ENCODE assay signal across 10 mouse cellular contexts in the genomic region with DNA sequence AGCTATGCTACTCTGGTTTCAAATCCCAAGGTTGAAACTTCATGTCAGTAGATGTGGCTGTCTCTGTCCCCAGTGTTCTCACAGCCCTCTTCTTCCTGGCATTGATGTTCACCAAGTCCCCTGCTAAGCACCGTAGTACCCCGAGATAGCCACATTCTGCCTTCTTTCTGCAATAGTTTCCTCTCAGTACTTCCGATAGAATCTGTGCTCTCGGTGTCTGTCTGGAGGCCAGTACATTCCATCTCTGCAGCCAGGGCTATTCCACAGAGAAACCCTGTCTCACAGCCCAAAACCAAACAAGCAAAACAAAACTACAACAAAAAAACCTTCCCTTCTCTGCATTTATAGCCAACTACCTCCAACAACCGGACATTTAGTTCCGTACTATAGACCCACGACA. TPM values are rescaled to one million over a fixed set of nuclear protein-coding genes. Genes with fewer than 3 reads are reported as not detected.
A peak's percentile ranks its signal among the peaks of the same experiment; 100 is the strongest.
DNase-seq lines count a peak whose midpoint lies in the region; ATAC-seq lines count a peak whose summit lies in the region.
"Had no signal": no experiment of that assay in that cellular context is flagged by ENCODE, and none has a peak within 500 bp of the region (broad histone marks: within the 10 kb centered on the region; RNA-seq: fewer than 3 reads in every experiment).

No protein-coding gene starts in this region.

- no peak overlapping the region for H3K4me3 ChIP-seq in intestine, embryonic 14.5 days (ENCODE audit: low read depth, low read length)
- H3K4me3 ChIP-seq in midbrain, embryonic 14.5 days (replicated peaks; ENCODE audit: low read depth, low read length), result no peak overlapping the region

- H3K27me3 ChIP-seq in intestine, embryonic 14.5 days (replicated peaks; ENCODE audit: control insufficient read depth, insufficient read depth, low read length), result no peaks in the 10 kb centered on the region
- no peaks in the 10 kb centered on the region for H3K27me3 ChIP-seq in midbrain, embryonic 14.5 days (ENCODE audit: control insufficient read depth, insufficient read depth, low read length)

- 60% methylated on average over 7 of the region's 7 CpGs for WGBS in intestine, embryonic 14.5 days
- 60% methylated on average over 7 of the region's 7 CpGs for WGBS in midbrain, embryonic 14.5 days

- intact Hi-C loops in heart, postnatal 14 days (cut with DNase I), result no loop called here
- intact Hi-C loops in left cerebral cortex, postnatal 14 days (cut with DNase I), result no loop called here

- no peak overlapping the region for H3K27ac ChIP-seq in intestine, embryonic 14.5 days (ENCODE audit: low read depth)
- H3K27ac ChIP-seq in midbrain, embryonic 14.5 days (replicated peaks; ENCODE audit: low read depth, low read length), result no peak overlapping the region
- H3K27ac ChIP-seq: gastrocnemius, adult 2 months had no signal

- peak overlapping the region; percentile 77 for H3K4me2 ChIP-seq in intestine, embryonic 14.5 days (ENCODE audit: low read length)
- H3K4me2 ChIP-seq in midbrain, embryonic 14.5 days (ENCODE audit: low read length), result peak overlapping the region; percentile 65

- peaks cover 4% of the 10 kb centered on the region; the same call in 1 of the 2 replicates for H3K4me1 ChIP-seq in intestine, embryonic 14.5 days (replicated peaks; ENCODE audit: control insufficient read depth, insufficient read depth, low read length)
- H3K4me1 ChIP-seq in midbrain, embryonic 14.5 days (ENCODE audit: control insufficient read depth, insufficient read depth, low read length), result no peaks in the 10 kb centered on the region

- H3K9me3 ChIP-seq in intestine, embryonic 14.5 days (ENCODE audit: control insufficient read depth, low read length), result no peaks in the 10 kb centered on the region
- no peaks in the 10 kb centered on the region for H3K9me3 ChIP-seq in midbrain, embryonic 14.5 days (ENCODE audit: control insufficient read depth, low read length)

- peak; percentile 74 for DNase-seq in heart, adult 11 months
- no peak for DNase-seq in heart, postnatal 14 days
- DNase-seq in lung, postnatal 10 days, result peak; percentile 1
- DNase-seq in lung, postnatal 14 days, result no peak
- no peak for DNase-seq in intestine, embryonic 14.5 days (ENCODE audit: low spot score)
- DNase-seq in midbrain, embryonic 14.5 days, result no peak
- no peak for DNase-seq in left cerebral cortex, postnatal 14 days (ENCODE audit: low spot score in 2 of 2)
- no peak for DNase-seq in right cerebral cortex, postnatal 25 days
- DNase-seq: gastrocnemius, adult 2 months had no signal

- no peaks in the 10 kb centered on the region for H3K36me3 ChIP-seq in intestine, embryonic 14.5 days (ENCODE audit: control insufficient read depth, insufficient read depth, low read length)
- H3K36me3 ChIP-seq in midbrain, embryonic 14.5 days (ENCODE audit: control insufficient read depth, insufficient read depth, low read length), result no peaks in the 10 kb centered on the region

- ATAC-seq in intestine, embryonic 14.5 days (replicated peaks; ENCODE audit: low FRiP score, low TSS enrichment, low read depth), result no peak
- ATAC-seq in midbrain, embryonic 14.5 days (ENCODE audit: low FRiP score, low TSS enrichment), result no peak

- H3K9ac ChIP-seq in intestine, embryonic 14.5 days (ENCODE audit: low read length), result no peak overlapping the region
- H3K9ac ChIP-seq in midbrain, embryonic 14.5 days (replicated peaks; ENCODE audit: low read length), result no peak overlapping the region

RNA-seq across cellular contexts. Expression of gene Hfe2, which starts 28.8 kb away (rescaled TPM):
- 100 to 1,000 TPM; 219 to 221 TPM for total RNA-seq in heart, postnatal 14 days (2021)
- polyA plus RNA-seq in intestine, embryonic 14.5 days (2014; fragmentation: Nextera tagmentation; extraction: Ambion mirVana), result 0.11 and 0.28 TPM in 2 replicates
- 0.84 and 1.3 TPM in 2 replicates for polyA plus RNA-seq in midbrain, embryonic 14.5 days (2014; fragmentation: Nextera tagmentation; extraction: Ambion mirVana)
- total RNA-seq in left cerebral cortex, postnatal 14 days (2021), result under 1 TPM; 0.18 to 0.42 TPM

RNA-seq across cellular contexts. Expression of gene BC107364, which starts 44.1 kb away (rescaled TPM):
- not detected for total RNA-seq in heart, postnatal 14 days (2021)
- not detected in 2 replicates for polyA plus RNA-seq in intestine, embryonic 14.5 days (2014; fragmentation: Nextera tagmentation; extraction: Ambion mirVana)
- not detected in 2 replicates for polyA plus RNA-seq in midbrain, embryonic 14.5 days (2014; fragmentation: Nextera tagmentation; extraction: Ambion mirVana)
- total RNA-seq in left cerebral cortex, postnatal 14 days (2021), result not detected
- total RNA-seq: gastrocnemius, adult 2 months; left cerebral cortex, postnatal 10 days had no signal

Comparison
In these comparisons a context has a peak if more than half of its experiments do, and no peak if none do; other contexts are left out.
1. DNase-seq: peak in heart, adult 11 months (single experiment) and lung, postnatal 10 days (single experiment); none in heart, postnatal 14 days (0 of 2), lung, postnatal 14 days (single experiment), intestine, embryonic 14.5 days (single experiment), midbrain, embryonic 14.5 days (single experiment), left cerebral cortex, postnatal 14 days (0 of 2) and right cerebral cortex, postnatal 25 days (single experiment).
2. RNA of gene Hfe2, which starts 28.8 kb away (total RNA-seq): 219 to 221 TPM in heart, postnatal 14 days; 0.18 to 0.42 TPM in left cerebral cortex, postnatal 14 days; every median in the first group is over 100 times any median in the second.